Mouse (Mus musculus) ES-E14 (cell line): ENCODE data around the gene Nrn1l. TPM values are rescaled to one million over a fixed set of nuclear protein-coding genes. Genes with fewer than 3 reads are reported as not detected.

Experiments used
- DNase-seq: peaks from one replicate; pipeline ENCODE4 v3.0.0-alpha.2; 2013; ENCODE audit warnings: low read depth, low spot score
- H3K27ac ChIP-seq: 2 replicates; pipeline ENCODE4 v1.5.1; 2012; ENCODE audit warnings: low read depth, mild to moderate bottlenecking, low read length, moderate library complexity, mixed read lengths; ENCODE audit not compliant: poor library complexity, insufficient read depth, severe bottlenecking
- H3K36me3 ChIP-seq: 2 replicates; pipeline ENCODE4 v1.6.1; 2012; ENCODE audit warnings: mild to moderate bottlenecking, low read length, moderate library complexity, mixed read lengths; ENCODE audit not compliant: control insufficient read depth, poor library complexity, insufficient read depth, severe bottlenecking
- H3K4me1 ChIP-seq, 2 experiments: fragments of 150-350 bp in 1 of 2; sonication (generic) in 1 of 2; 2 replicates each; pipeline ENCODE4 v1.6.1; 2012; ENCODE audit warnings: low read length in 2 of 2, mild to moderate bottlenecking in 1 of 2, mixed read lengths in 1 of 2; ENCODE audit not compliant: control insufficient read depth in 2 of 2, insufficient read depth in 2 of 2, poor library complexity in 1 of 2
- H3K4me3 ChIP-seq, 2 experiments: fragments of 150-350 bp in 1 of 2; sonication (generic) in 1 of 2; 2 replicates each; pipeline ENCODE4 v1.5.1; 2012; ENCODE audit warnings: low read length in 2 of 2, low read depth in 1 of 2, mild to moderate bottlenecking in 1 of 2, mixed read lengths in 1 of 2; ENCODE audit not compliant: insufficient read depth in 1 of 2, poor library complexity in 1 of 2, severe bottlenecking in 1 of 2
- H3K9ac ChIP-seq: 2 replicates; pipeline ENCODE4 v1.6.1; 2012; ENCODE audit warnings: low read depth, mild to moderate bottlenecking, low read length, mixed read lengths; ENCODE audit not compliant: poor library complexity, insufficient read depth, severe bottlenecking
- H3K9me3 ChIP-seq: fragments of 150-350 bp; sonication (generic); 2 replicates; pipeline ENCODE4 v1.6.1; 2012; ENCODE audit warnings: low read depth, mild to moderate bottlenecking, low read length; ENCODE audit not compliant: control insufficient read depth, insufficient read depth
- CHD2 ChIP-seq: IDR thresholded peaks from 2 replicates; pipeline ENCODE4 v1.6.1; 2014; ENCODE audit warnings: mild to moderate bottlenecking, low read depth, low read length, inconsistent platforms
- HCFC1 ChIP-seq: IDR thresholded peaks from 2 replicates; pipeline ENCODE4 v1.6.1; 2012; ENCODE audit warnings: low read length, inconsistent platforms, borderline replicate concordance; ENCODE audit not compliant: insufficient read depth
- MAFK ChIP-seq: IDR thresholded peaks from 2 replicates; pipeline ENCODE4 v1.6.1; 2014; ENCODE audit warnings: mild to moderate bottlenecking, low read depth, low read length, inconsistent platforms; ENCODE audit not compliant: insufficient read depth
- ZC3H11A ChIP-seq: IDR thresholded peaks from 2 replicates; pipeline ENCODE4 v1.6.1; 2012; ENCODE audit warnings: low read depth, mild to moderate bottlenecking, inconsistent platforms, low read length, borderline replicate concordance
- ZNF384 ChIP-seq: IDR thresholded peaks from 2 replicates; pipeline ENCODE4 v1.6.1; 2012; ENCODE audit warnings: low read depth, low read length, inconsistent platforms
- in situ Hi-C, 2 experiments: fragments of 600-800 bp; cut with MboI; formaldehyde crosslinking; loops; one replicate each; pipeline ENCODE4 v1.15.1; 2025; ENCODE audit warnings: low sequenced_read_pairs in 2 of 2, inconsistent platforms in 1 of 2; ENCODE audit not compliant: unreplicated experiment in 2 of 2
- total RNA-seq: library from RNA; depleted of rRNA; stranded (reverse); fragments of 300-350 nt; gene quantifications from 2 replicates; pipeline ENCODE4 v1.2.3, GENCODE M21; 2012

Gene Nrn1l
- total RNA-seq, 1 experiment: 2.1 TPM

DNA sequence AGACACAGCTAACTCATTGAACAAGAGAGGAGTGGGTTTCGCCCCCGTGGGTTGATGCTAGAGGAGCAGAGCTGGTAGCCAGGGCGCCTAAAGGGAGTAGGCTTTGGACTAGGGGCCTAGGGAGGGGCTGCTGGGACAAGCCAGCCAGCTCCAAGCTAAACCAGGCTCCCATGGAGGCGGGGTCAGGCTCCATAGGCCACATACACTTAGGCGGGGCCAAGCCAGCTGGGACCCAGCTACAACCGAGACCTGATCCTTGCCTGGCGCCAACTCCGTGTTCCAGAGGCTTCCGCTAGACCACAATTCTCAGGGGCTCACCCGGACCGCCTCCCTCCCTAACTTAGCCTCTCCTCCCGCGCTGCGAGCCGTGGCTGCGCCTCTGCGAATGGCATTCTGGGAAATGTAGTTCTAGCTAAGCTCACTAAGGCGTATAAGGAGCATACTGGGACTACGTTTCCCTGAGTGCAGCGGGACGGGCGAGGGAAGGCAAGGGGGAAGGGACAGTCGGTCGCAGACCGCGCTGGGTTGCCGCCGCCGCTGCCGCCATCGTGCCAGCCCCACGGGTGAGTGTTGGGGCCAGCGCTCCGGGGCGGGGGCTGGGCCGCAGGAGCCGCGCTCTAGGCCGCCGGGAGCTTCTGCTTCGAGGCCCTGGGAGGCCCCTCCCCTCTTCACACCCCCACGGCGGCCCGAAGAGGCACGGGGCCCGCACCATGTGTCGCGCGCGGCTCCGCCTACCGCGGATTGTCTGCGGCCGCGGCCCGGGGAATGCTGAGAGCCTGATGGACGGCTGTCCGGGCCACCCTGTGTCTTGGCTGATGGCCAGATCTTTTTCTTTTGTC, 33.0 kb upstream of the Nrn1l start, which contains the start of gene Nutf2:
TSS of gene Nutf2 (plus strand) at position 438 of the 839 bp plus-strand sequence.
- Histone ChIP-seq H3K4me1 (peaks cover 16 to 18% of the 10 kb centered on the region in 2 experiments), H3K9me3 (no peaks in the 10 kb centered on the region), H3K27ac (peak within 1 kb of the TSS; percentile 87), H3K36me3 (peaks cover 10% of the 10 kb centered on the region; the same call in 1 of the 2 replicates), H3K4me3 (peak within 1 kb of the TSS; percentile 94 to 98), H3K9ac (peak within 1 kb of the TSS; percentile 98)
- peak; percentile 98 for DNase-seq
- TF ChIP-seq HCFC1: peak; percentile 99
- no peak; the same call in 1 of the 2 replicates for TF ChIP-seq MAFK
- TF ChIP-seq CHD2: peak; percentile 64
- in situ Hi-C loops: no loop called here

- H3K27ac ChIP-seq: no peak overlapping the region
- no peak for DNase-seq
- TF ChIP-seq ZNF384 (no peak), ZC3H11A (no peak), CHD2 (no peak), MAFK (no peak), HCFC1 (no peak)
Observed at GRCm38 (mm10) chr8:105861951-105862350, 31.4 kb upstream of the Nrn1l start.

DNA sequence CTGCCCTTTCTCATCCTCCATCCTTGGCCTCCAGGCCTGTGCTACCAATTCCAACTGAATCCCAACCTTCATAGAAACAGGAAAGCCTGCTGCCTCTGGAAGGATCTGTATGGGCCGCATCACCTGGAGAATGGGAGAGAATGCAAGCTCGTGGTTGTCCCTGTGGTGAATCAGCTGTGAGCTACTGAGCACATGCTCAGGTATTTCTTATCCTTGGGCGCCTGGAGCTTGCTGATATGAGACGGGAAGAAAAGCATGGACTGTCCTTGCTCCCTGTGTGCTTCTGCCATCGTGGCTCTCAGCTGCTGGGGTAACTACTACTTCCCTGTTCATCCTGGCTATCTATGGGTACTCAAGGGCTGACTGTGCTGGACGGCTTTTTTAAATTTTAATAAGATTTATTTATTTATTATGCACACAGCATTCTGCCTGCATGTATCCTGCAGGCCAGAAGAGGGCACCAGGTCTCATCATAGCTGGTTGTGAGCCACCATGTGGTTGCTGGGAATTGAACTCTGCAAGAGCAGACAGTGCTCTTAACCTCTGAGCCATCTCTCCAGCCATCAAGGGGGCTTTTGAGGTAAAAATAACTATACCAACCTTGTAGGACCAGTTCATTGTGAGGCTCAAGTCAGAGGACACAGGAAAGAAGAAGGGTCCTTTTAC, 26.9 kb upstream of the Nrn1l start:
- no peak for TF ChIP-seq ZC3H11A
- TF ChIP-seq MAFK: no peak
- TF ChIP-seq HCFC1: no peak
- TF ChIP-seq CHD2: no peak
- no peak for TF ChIP-seq ZNF384

More at GRCm38 (mm10) chr8:105861951-105862350, 31.4 kb upstream of the Nrn1l start:
- in situ Hi-C loops: no loop called here
- Histone ChIP-seq H3K36me3 (peaks cover 17% of the 10 kb centered on the region), H3K9me3 (no peaks in the 10 kb centered on the region), H3K4me3 (peak overlapping the region; percentile 94 to 98), H3K4me1 (peaks cover 13% of the 10 kb centered on the region in 2 experiments), H3K9ac (peak overlapping the region; percentile 98; the same call in 1 of the 2 replicates)

GRCm38 (mm10) chr8:105874301-105874700, 19.1 kb upstream of the Nrn1l start:
- H3K4me3 ChIP-seq: no peak overlapping the region
- peaks cover 50% of the 10 kb centered on the region for H3K36me3 ChIP-seq
- no peak overlapping the region for H3K9ac ChIP-seq
- peaks cover 1% of the 10 kb centered on the region in 2 experiments; a peak in 2 of 4 replicates for H3K4me1 ChIP-seq
- no peak for DNase-seq
- H3K9me3 ChIP-seq: no peaks in the 10 kb centered on the region
- no peak overlapping the region for H3K27ac ChIP-seq
- in situ Hi-C loops: no loop called here
- TF ChIP-seq CHD2: no peak
- TF ChIP-seq MAFK: no peak
- no peak for TF ChIP-seq ZNF384
- TF ChIP-seq ZC3H11A: no peak
- TF ChIP-seq HCFC1: no peak

More for the DNA sequence above, 26.9 kb upstream of the Nrn1l start:
- no peaks in the 10 kb centered on the region for H3K9me3 ChIP-seq
- peak overlapping the region; percentile 47; the same call in 1 of the 2 replicates for H3K9ac ChIP-seq
- peaks cover 47% of the 10 kb centered on the region for H3K36me3 ChIP-seq
- H3K27ac ChIP-seq: no peak overlapping the region; the same call in 1 of the 2 replicates
- H3K4me3 ChIP-seq: no peak overlapping the region
- in situ Hi-C loops: no loop called here
- no peak for DNase-seq
- H3K4me1 ChIP-seq: peaks cover 12 to 30% of the 10 kb centered on the region in 2 experiments
